Mouse (Mus musculus) MEL (cell line): ENCODE results near the gene Gpbar1. TPM values are rescaled to one million over a fixed set of nuclear protein-coding genes. Genes with fewer than 3 reads are reported as not detected.

ENCODE experiments used
- DNase-seq: peaks from one replicate; pipeline ENCODE4 v3.0.0; 2011; ENCODE audit warnings: low read depth, low spot score
- H3K27ac ChIP-seq: 2 replicates; pipeline ENCODE4 v1.5.1; 2012; ENCODE audit warnings: low read depth, mild to moderate bottlenecking, control low read depth, low read length, moderate library complexity; ENCODE audit not compliant: control insufficient read depth
- H3K27me3 ChIP-seq, 2 experiments: fragments of 150-350 bp in 1 of 2; sonication (generic) in 1 of 2; 2 replicates each; pipeline ENCODE4 v1.6.1; 2012; ENCODE audit warnings: low read length in 2 of 2, mild to moderate bottlenecking in 2 of 2, improper control_type of control experiment in 1 of 2, moderate library complexity in 1 of 2; ENCODE audit not compliant: insufficient read depth in 2 of 2, control insufficient read depth in 1 of 2
- H3K36me3 ChIP-seq, 2 experiments: 2 replicates each; pipeline ENCODE4 v1.6.1; 2012 to 2014; ENCODE audit warnings: low read length in 2 of 2, improper control_type of control experiment in 1 of 2, inconsistent platforms in 1 of 2, mild to moderate bottlenecking in 1 of 2; ENCODE audit not compliant: insufficient read depth in 2 of 2, control insufficient read depth in 1 of 2
- H3K4me1 ChIP-seq, 2 experiments: fragments of 150-350 bp in 1 of 2; sonication (generic) in 1 of 2; 2 replicates each; pipeline ENCODE4 v1.6.1; 2012; ENCODE audit warnings: low read length in 2 of 2, improper control_type of control experiment in 1 of 2, mild to moderate bottlenecking in 1 of 2; ENCODE audit not compliant: insufficient read depth in 2 of 2, control insufficient read depth in 1 of 2
- H3K4me3 ChIP-seq, 2 experiments: fragments of 150-350 bp in 1 of 2; sonication (generic) in 1 of 2; 2 replicates each; pipeline ENCODE4 v1.5.1; 2012; ENCODE audit warnings: low read depth in 2 of 2, low read length in 2 of 2, mild to moderate bottlenecking in 2 of 2, moderate library complexity in 2 of 2, control low read depth in 1 of 2, improper control_type of control experiment in 1 of 2; ENCODE audit not compliant: control insufficient read depth in 1 of 2, insufficient read depth in 1 of 2
- H3K79me2 ChIP-seq: 2 replicates; pipeline ENCODE4 v1.6.1; 2012; ENCODE audit warnings: mild to moderate bottlenecking, low read length, moderate library complexity; ENCODE audit not compliant: control insufficient read depth, poor library complexity, insufficient read depth
- H3K9ac ChIP-seq: 2 replicates; pipeline ENCODE4 v1.6.1; 2012; ENCODE audit warnings: low read depth, mild to moderate bottlenecking, control low read depth, low read length, moderate library complexity; ENCODE audit not compliant: control insufficient read depth, poor library complexity, severe bottlenecking
- H3K9me3 ChIP-seq: fragments of 150-350 bp; sonication (generic); replicated peaks from 2 replicates; pipeline ENCODE4 v1.6.1; 2012; ENCODE audit warnings: mild to moderate bottlenecking, low read length, improper control_type of control experiment, moderate library complexity; ENCODE audit not compliant: insufficient read depth
- BHLHE40 ChIP-seq: IDR thresholded peaks from 2 replicates; pipeline ENCODE4 v1.6.1; 2012; ENCODE audit warnings: low read depth, mild to moderate bottlenecking, inconsistent platforms, low read length, improper control_type of control experiment, borderline replicate concordance
- CHD1 ChIP-seq: IDR thresholded peaks from 2 replicates; pipeline ENCODE4 v1.6.1; 2012; ENCODE audit warnings: low read depth, mild to moderate bottlenecking, inconsistent platforms, low read length, improper control_type of control experiment
- CHD2 ChIP-seq: IDR thresholded peaks from 2 replicates; pipeline ENCODE4 v1.6.1; 2011; ENCODE audit warnings: low read length, improper control_type of control experiment
- CTCF ChIP-seq, 3 experiments: IDR thresholded peaks in 2 of 3; conservative IDR thresholded peaks in 1 of 3; 2 replicates each; pipeline ENCODE4 v1.5.1; 2011 to 2012; ENCODE audit warnings: low read length in 3 of 3, low read depth in 2 of 3, mild to moderate bottlenecking in 2 of 3, improper control_type of control experiment in 1 of 3, inconsistent platforms in 1 of 3, mixed read lengths in 1 of 3, moderate library complexity in 1 of 3; ENCODE audit not compliant: control insufficient read depth in 1 of 3, insufficient read depth in 1 of 3, poor library complexity in 1 of 3, severe bottlenecking in 1 of 3
- E2F4 ChIP-seq: IDR thresholded peaks from 2 replicates; pipeline ENCODE4 v1.6.1; 2011; ENCODE audit warnings: low read depth, low read length, improper control_type of control experiment, borderline replicate concordance
- EP300 ChIP-seq, 2 experiments: IDR thresholded peaks; 2 replicates each; pipeline ENCODE4 v1.6.1; 2011; ENCODE audit warnings: improper control_type of control experiment in 2 of 2, low read length in 2 of 2, low read depth in 1 of 2, mild to moderate bottlenecking in 1 of 2
- GATA1 ChIP-seq: IDR thresholded peaks from 2 replicates; pipeline ENCODE4 v1.6.1; 2011; ENCODE audit warnings: low read depth, low read length, improper control_type of control experiment
- JUND ChIP-seq: IDR thresholded peaks from 2 replicates; pipeline ENCODE4 v1.6.1; 2011; ENCODE audit warnings: low read depth, mild to moderate bottlenecking, improper control_type of control experiment, low read length
- MAFK ChIP-seq: IDR thresholded peaks from 2 replicates; pipeline ENCODE4 v1.6.1; 2011; ENCODE audit warnings: low read depth, mild to moderate bottlenecking, low read length, improper control_type of control experiment, borderline replicate concordance
- MEF2A ChIP-seq: IDR thresholded peaks from 2 replicates; pipeline ENCODE4 v1.6.1; 2014; ENCODE audit warnings: low read depth, mild to moderate bottlenecking, inconsistent platforms, low read length, improper control_type of control experiment; ENCODE audit not compliant: poor library complexity, insufficient replicate concordance, severe bottlenecking; ENCODE audit errors: extremely low read depth
- NRF1 ChIP-seq: IDR thresholded peaks from 2 replicates; pipeline ENCODE4 v1.6.1; 2014; ENCODE audit warnings: low read depth, mild to moderate bottlenecking, inconsistent platforms, low read length, improper control_type of control experiment, moderate library complexity; ENCODE audit not compliant: poor library complexity, insufficient read depth, severe bottlenecking
- POLR2AphosphoS5 ChIP-seq: IDR thresholded peaks from 2 replicates; pipeline ENCODE4 v1.6.1; 2012; ENCODE audit warnings: low read depth, borderline replicate concordance, mild to moderate bottlenecking, inconsistent platforms, low read length, moderate library complexity, mixed read lengths
- RCOR1 ChIP-seq: IDR thresholded peaks from 2 replicates; pipeline ENCODE4 v1.6.1; 2012; ENCODE audit warnings: low read depth, mild to moderate bottlenecking, inconsistent platforms, low read length, improper control_type of control experiment
- SIN3A ChIP-seq: IDR thresholded peaks from 2 replicates; pipeline ENCODE4 v1.6.1; 2012; ENCODE audit warnings: low read length, improper control_type of control experiment, inconsistent platforms
- SMC3 ChIP-seq: IDR thresholded peaks from 2 replicates; pipeline ENCODE4 v1.6.1; 2011; ENCODE audit warnings: low read depth, low read length, improper control_type of control experiment
- TAL1 ChIP-seq: IDR thresholded peaks from 2 replicates; pipeline ENCODE4 v1.6.1; 2012; ENCODE audit warnings: mild to moderate bottlenecking, inconsistent platforms, low read length, moderate library complexity, mixed read lengths
- TBP ChIP-seq: IDR thresholded peaks from 2 replicates; pipeline ENCODE4 v1.8.0; 2011; ENCODE audit warnings: low read depth, low read length, improper control_type of control experiment
- TCF12 ChIP-seq: IDR thresholded peaks from 2 replicates; pipeline ENCODE4 v1.6.1; 2014; ENCODE audit warnings: low read depth, mild to moderate bottlenecking, inconsistent platforms, low read length, improper control_type of control experiment, moderate library complexity
- UBTF ChIP-seq: IDR thresholded peaks from 2 replicates; pipeline ENCODE4 v1.6.1; 2012; ENCODE audit warnings: low read depth, mild to moderate bottlenecking, inconsistent platforms, low read length, improper control_type of control experiment, moderate library complexity, borderline replicate concordance; ENCODE audit not compliant: insufficient read depth
- USF1 ChIP-seq: IDR thresholded peaks from 2 replicates; pipeline ENCODE4 v1.6.1; 2014; ENCODE audit warnings: low read depth, mild to moderate bottlenecking, inconsistent platforms, low read length, improper control_type of control experiment, moderate library complexity
- USF2 ChIP-seq, 2 experiments: IDR thresholded peaks; 2 replicates each; pipeline ENCODE4 v1.6.1; 2011 to 2012; ENCODE audit warnings: improper control_type of control experiment in 2 of 2, low read length in 2 of 2, borderline replicate concordance in 1 of 2, inconsistent platforms in 1 of 2, low read depth in 1 of 2, mild to moderate bottlenecking in 1 of 2; ENCODE audit not compliant: insufficient read depth in 1 of 2
- ZC3H11A ChIP-seq: IDR thresholded peaks from 2 replicates; pipeline ENCODE4 v1.6.1; 2012; ENCODE audit warnings: low read depth, mild to moderate bottlenecking, inconsistent platforms, low read length, improper control_type of control experiment
- ZNF384 ChIP-seq: IDR thresholded peaks from 2 replicates; pipeline ENCODE4 v1.6.1; 2012; ENCODE audit warnings: low read depth, mild to moderate bottlenecking, inconsistent platforms, low read length, improper control_type of control experiment
- polyA plus RNA-seq, 2 experiments: library from polyadenylated mRNA; stranded (reverse) in 1 of 2; unstranded in 1 of 2; fragments of >175 nt in 1 of 2; fragments of >200 nt in 1 of 2; gene quantifications; 2 replicates each; pipeline versions ENCODE4 v1.2.1 to v1.2.4; 2012; ENCODE audit warnings: low replicate concordance in 2 of 2, low read depth in 1 of 2; ENCODE audit not compliant: insufficient read length in 2 of 2, insufficient read depth in 1 of 2, missing spikeins in 1 of 2
- total RNA-seq: library from RNA; depleted of rRNA; stranded (reverse); fragments of 300-350 nt; gene quantifications from 2 replicates; pipeline ENCODE4 v1.2.3, GENCODE M21; 2012

Gene Gpbar1
- total and polyA plus RNA-seq, 3 experiments: not detected

DNA sequence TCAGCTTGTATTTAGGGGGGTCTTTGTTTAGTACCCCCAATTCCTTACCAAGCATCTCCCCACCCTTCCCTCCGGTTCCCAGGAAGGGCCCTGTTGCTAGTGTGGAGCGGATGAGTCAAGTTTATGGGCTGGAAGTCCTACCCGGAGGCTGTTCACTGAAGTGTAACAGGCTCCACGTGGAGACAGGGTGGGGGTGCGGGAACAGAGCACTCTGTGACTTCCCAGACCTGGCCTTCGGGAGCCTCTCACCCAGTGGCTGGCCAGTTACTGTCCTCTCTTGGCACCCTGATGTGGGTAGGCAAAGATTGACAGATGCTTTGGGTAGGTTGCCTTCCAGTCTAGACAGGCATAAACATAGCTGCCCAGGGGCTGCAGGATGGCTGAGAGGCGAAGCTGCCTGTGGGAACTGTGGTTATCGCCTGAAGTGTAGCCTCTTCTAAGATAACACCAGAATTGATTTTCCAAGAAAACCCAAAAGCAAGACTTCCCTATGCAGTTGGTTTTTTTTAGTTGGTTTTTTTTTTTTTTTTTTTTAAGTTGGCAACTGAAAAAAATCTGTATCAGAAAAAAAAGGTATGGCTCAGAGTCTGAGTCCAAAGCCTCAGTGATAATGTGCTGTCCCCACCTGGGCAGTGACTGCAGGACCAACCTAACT, 340 bp upstream of the Gpbar1 start:
- H3K4me1 ChIP-seq: no peaks in the 10 kb centered on the region
- no peak overlapping the region for H3K4me3 ChIP-seq
- TF ChIP-seq RCOR1: peak; percentile 93
- TF ChIP-seq EP300 (IDR thresholded peaks at IDR 0.05; ENCODE audit: low read depth in 1 of 2, low read length in 2 of 2): peak in 1 of 2 experiments; percentile 50; a peak in 1 of 4 replicates
- peak; percentile 43 for TF ChIP-seq GATA1
- no peak for TF ChIP-seq CHD2
- 0 out of 2 replicates have a peak, but pooled peaks have one; percentile 22 for TF ChIP-seq TAL1
- no peak for TF ChIP-seq CHD1
- peak; percentile 94 for TF ChIP-seq ZNF384
- TF ChIP-seq, all 39 proteins: peak for 5
- H3K27ac ChIP-seq: no peak overlapping the region
- H3K36me3 ChIP-seq: no peaks in the 10 kb centered on the region
- H3K27me3 ChIP-seq: no peaks in the 10 kb centered on the region
- H3K79me2 ChIP-seq: peaks cover 2% of the 10 kb centered on the region; the same call in 1 of the 2 replicates
- DNase-seq: peak; percentile 29
- no peak overlapping the region for H3K9ac ChIP-seq
- H3K9me3 ChIP-seq: no peaks in the 10 kb centered on the region

DNA sequence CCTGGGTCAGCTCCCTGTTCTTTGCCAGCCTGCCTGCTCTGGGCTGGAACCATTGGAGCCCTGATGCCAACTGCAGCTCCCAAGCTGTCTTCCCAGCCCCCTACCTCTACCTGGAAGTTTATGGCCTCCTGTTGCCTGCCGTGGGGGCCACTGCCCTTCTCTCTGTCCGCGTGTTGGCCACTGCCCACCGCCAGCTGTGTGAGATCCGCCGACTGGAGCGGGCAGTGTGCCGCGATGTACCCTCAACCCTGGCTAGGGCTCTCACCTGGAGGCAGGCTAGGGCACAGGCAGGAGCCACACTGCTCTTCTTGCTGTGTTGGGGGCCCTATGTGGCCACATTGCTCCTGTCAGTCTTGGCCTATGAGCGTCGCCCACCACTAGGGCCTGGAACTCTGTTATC, 638 bp downstream of the Gpbar1 start:
- DNase-seq: no peak
- Histone ChIP-seq H3K9me3 (no peaks in the 10 kb centered on the region), H3K27me3 (no peaks in the 10 kb centered on the region), H3K27ac (no peak overlapping the region), H3K4me3 (no peak overlapping the region), H3K36me3 (no peaks in the 10 kb centered on the region)
- TF ChIP-seq USF1: no peak
- no peak for TF ChIP-seq RCOR1
- TF ChIP-seq UBTF: no peak
- no peak for TF ChIP-seq BHLHE40
- TF ChIP-seq ZC3H11A: no peak
- TF ChIP-seq TBP: no peak
- TF ChIP-seq CHD1: no peak
- TF ChIP-seq TCF12: no peak
- TF ChIP-seq ZNF384: no peak
- TF ChIP-seq USF2 (IDR thresholded peaks at IDR 0.05; ENCODE audit: borderline replicate concordance in 1 of 2, insufficient read depth in 1 of 2, low read depth in 1 of 2, low read length in 2 of 2): no peak
- TF ChIP-seq JUND: no peak
- TF ChIP-seq E2F4: no peak
- no peak for TF ChIP-seq MEF2A
- no peak for TF ChIP-seq POLR2AphosphoS5
- no peak for TF ChIP-seq CHD2
- no peak for TF ChIP-seq MAFK
- TF ChIP-seq NRF1: no peak
- no peak for TF ChIP-seq CTCF (IDR thresholded peaks at IDR 0.05 in 2 of 3, conservative IDR thresholded peaks at IDR 0.05 in 1 of 3; ENCODE audit: control insufficient read depth in 1 of 3, insufficient read depth in 1 of 3, low read depth in 2 of 3, low read length in 3 of 3, poor library complexity in 1 of 3, severe bottlenecking in 1 of 3)
- TF ChIP-seq SIN3A: no peak
- no peak for TF ChIP-seq SMC3
- TF ChIP-seq, all 39 proteins: peak for 0
- H3K9ac ChIP-seq: no peak overlapping the region
- H3K4me1 ChIP-seq: peaks cover 0 to 3% of the 10 kb centered on the region in 2 experiments; a peak in 1 of 4 replicates
- H3K79me2 ChIP-seq: peaks cover 8% of the 10 kb centered on the region
